Mouse (Mus musculus): ENCODE results near the gene Olfr235.
"Not testable (repeated sequence)": the region's sequence is repeated elsewhere in the genome, so short reads cannot be mapped to it uniquely, and the experiment has no call there.

The Olfr235 gene

DNA sequence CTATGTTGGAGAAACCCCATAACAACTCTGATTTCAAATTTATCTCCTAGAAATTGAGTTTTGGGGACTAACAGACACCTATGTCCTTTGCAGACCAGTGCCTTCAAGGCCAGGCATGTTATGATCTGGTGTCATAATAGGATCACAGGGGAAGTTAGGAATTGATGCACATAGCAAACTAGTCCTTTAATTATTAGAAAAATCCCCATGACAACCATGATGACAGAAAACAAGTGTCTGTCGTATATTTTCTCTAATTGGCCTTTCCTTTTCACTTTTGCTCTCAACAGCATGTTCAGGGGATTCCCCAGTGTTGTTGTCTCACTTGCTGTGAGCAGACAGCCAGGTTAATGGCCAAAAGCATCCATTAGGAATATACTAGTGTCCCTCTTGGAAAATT lies at the start of gene Olfr235:
Gene Olfr235 (plus strand): TSS at position 301 of the 400 bp plus-strand sequence.
- no peak for DNase-seq

DNA sequence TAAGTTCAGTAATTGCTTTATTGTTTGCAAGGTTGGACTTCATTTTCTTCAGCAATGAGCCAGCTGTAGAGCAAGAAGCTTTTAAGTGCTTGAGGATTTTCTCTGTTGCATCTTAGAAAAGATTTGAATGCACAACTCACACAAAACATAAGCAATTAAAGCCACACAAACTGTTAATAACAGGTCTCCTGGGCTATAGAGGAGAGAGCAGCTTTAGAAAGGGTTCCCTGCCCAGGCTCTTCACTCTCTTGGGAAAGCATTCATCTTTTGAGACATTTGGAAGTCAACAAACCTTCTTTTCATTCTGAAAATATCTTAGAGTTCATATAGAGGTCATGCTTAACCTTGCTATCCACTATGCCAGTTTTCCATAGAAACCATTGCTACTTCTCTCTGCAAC lies 28.3 kb upstream of the Olfr235 start, which contains the start of gene Olfr1432:
Gene Olfr1432 (minus strand): TSS at position 101 of the 400 bp plus-strand sequence.
- not testable (repeated sequence) for DNase-seq

DNA sequence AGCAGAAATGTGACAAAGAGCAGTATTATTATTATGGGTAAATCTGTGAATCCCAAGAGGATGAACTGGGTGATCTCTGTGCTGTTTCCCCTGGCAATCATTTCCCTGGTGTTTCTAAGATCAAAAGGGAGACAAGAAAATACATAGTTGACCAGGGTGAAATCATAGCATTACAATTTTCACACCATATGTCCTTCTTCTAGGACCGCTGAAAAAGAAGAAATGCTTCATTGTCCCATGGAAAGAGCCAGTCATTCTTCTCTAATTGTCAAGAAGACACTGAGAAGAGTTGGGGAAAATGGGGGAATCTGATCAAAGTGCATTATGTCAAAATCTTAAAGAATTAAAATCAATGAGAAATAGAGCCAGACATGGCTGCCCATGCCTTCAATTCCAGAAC lies 19.3 kb upstream of the Olfr235 start, which contains the start of gene Olfr262:
Gene Olfr262 (minus strand): TSS at position 101 of the 400 bp plus-strand sequence.
- DNase-seq = no peak

DNA sequence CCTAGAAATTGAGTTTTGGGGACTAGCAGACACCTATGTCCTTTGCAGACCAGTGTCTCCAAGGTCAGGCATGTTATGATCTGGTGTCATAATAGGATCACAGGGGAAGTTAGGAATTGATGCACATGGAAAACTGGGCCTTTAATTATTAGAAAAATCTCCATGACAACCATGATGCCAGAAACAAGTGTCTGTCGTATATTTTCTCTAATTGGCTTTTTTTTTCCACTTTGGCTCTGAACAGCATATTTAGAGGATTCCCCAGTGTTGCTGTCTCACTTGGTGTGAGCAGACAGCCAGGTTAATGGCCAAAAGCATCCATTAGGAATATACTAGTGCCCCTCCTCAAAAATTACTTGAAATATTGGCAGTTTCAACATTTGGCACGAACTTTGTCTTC lies 18.7 kb downstream of the Olfr235 start, which contains the start of gene Olfr1434:
Gene Olfr1434 (plus strand): TSS at position 301 of the 400 bp plus-strand sequence.
- no peak for DNase-seq

DNA sequence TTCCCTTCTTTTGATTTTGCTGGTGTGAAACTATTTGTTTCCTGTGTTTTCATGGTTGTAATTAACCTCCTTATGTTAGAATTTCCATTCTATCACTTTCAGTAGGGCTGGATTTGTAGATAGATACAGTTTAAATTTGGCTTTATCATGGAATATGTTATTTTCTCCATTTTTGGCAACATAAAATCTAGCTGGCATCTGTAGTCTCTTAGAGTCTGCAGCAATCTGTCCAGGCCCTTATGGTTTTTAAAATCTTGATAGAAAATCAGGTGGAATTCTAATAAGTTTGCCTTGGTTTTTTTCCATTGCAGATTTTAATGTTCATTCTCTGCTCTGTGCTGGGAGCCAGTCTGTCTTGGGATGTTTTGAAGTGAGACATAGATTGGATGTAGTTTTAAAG lies 32.1 kb downstream of the Olfr235 start:
- DNase-seq = no peak

DNA sequence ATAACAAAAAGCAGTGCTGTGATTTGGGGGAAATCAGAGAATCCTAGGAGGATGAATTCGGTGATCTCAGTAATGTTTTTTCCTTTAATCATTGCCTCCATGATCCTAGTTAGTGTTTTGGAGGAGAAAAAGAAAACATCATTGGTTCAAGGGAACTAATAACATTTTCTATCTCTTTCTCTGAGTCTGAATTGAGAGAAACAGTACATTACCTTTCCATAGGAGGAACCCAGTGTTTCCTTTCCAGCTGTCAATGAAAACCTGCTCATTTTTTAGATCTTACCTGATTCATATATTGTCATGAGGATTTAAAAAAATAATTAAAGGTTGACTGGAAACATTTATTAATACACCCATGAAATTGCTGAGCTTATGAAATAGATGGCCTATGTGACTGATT lies 38.2 kb downstream of the Olfr235 start, which contains the start of gene Olfr1436:
Gene Olfr1436 (minus strand): TSS at position 101 of the 400 bp plus-strand sequence.
- DNase-seq = not testable (repeated sequence)
